Mouse (Mus musculus): Measurements from ENCODE around the gene Tagap1.
"Not testable (repeated sequence)": the region's sequence is repeated elsewhere in the genome, so short reads cannot be mapped to it uniquely, and the experiment has no call there.

DNA sequence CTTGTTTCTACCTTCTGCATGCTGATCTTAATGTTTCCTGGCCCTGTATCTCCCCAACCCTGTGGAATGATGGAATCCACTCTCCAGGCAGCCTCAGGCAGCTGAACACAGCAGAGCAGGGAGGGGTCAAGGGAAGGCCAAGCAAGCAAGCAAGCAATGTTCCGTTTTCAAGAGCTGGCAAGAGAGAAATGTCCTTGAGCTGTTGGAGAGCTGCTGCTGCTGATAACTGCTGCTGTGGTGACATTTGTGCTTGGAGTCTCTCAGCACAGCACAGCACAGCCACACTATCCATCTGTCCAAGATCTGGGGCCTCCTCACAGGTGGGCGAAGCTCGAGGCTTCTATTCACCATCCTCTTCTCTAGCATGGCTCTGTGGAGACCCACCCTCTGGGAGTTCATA lies 42.4 kb upstream of the Tagap1 start:
- TF ChIP-seq TCF12 (IDR thresholded peaks at IDR 0.05; ENCODE audit: insufficient read depth, poor library complexity, severe bottlenecking); POLR2A (IDR thresholded peaks at IDR 0.05; ENCODE audit: insufficient read length, low read depth); MYOG (IDR thresholded peaks at IDR 0.05; ENCODE audit: control insufficient read depth in 1 of 3, insufficient read depth in 1 of 3, insufficient read length in 2 of 3, low read depth in 2 of 3); MAX (IDR thresholded peaks at IDR 0.05; ENCODE audit: low read depth); TCF3 (IDR thresholded peaks at IDR 0.05; ENCODE audit: insufficient read length, low read depth); SRF (IDR thresholded peaks at IDR 0.05; ENCODE audit: control insufficient read depth, insufficient read length, low read depth); USF1 (IDR thresholded peaks at IDR 0.05; ENCODE audit: low read depth); CEBPB (IDR thresholded peaks at IDR 0.05; ENCODE audit: insufficient read depth, poor library complexity, severe bottlenecking); POLR2AphosphoS2 (IDR thresholded peaks at IDR 0.05; ENCODE audit: insufficient read length, low read depth); E2F4 (IDR thresholded peaks at IDR 0.05; ENCODE audit: insufficient read depth); REST (IDR thresholded peaks at IDR 0.05; ENCODE audit: insufficient read depth, insufficient read length); MYOD1 (IDR thresholded peaks at IDR 0.05; ENCODE audit: control insufficient read depth in 1 of 3, insufficient read length in 2 of 3, low read depth in 2 of 3): not testable (repeated sequence)
